Mouse (Mus musculus) thymus, postnatal 25 days (tissue): ENCODE measurements around the gene Tmem135.

Experiments
- DNase-seq: peaks from one replicate; pipeline ENCODE4 v3.0.0; 2022

Gene Tmem135

GRCm38 (mm10) chr7:89171790-89172467, 232.1 kb downstream of the Tmem135 start:
- DNase-seq: no peak

GRCm38 (mm10) chr7:89168606-89169005, 235.4 kb downstream of the Tmem135 start:
- peak; percentile 75 for DNase-seq

- no peak for DNase-seq
These were observed 238.5 kb downstream of the Tmem135 start for GRCm38 (mm10) chr7:89165528-89165927.

- no peak for DNase-seq
These were observed 242.2 kb downstream of the Tmem135 start for GRCm38 (mm10) chr7:89161610-89162378.

GRCm38 (mm10) chr7:89157356-89157755, 246.7 kb downstream of the Tmem135 start:
- DNase-seq: no peak

- DNase-seq: no peak
These were observed 247.4 kb downstream of the Tmem135 start for GRCm38 (mm10) chr7:89156629-89157028.

- DNase-seq: no peak
These were observed 248.3 kb downstream of the Tmem135 start for GRCm38 (mm10) chr7:89155741-89156140.

- DNase-seq: no peak
These were observed 248.8 kb downstream of the Tmem135 start for GRCm38 (mm10) chr7:89155223-89155622.

- DNase-seq: no peak
These were observed 252.7 kb downstream of the Tmem135 start for GRCm38 (mm10) chr7:89151345-89151744.

GRCm38 (mm10) chr7:89140640-89141300, 263.3 kb downstream of the Tmem135 start:
- no peak for DNase-seq

- no peak for DNase-seq
These were observed 269.0 kb downstream of the Tmem135 start for GRCm38 (mm10) chr7:89134884-89135511.

- DNase-seq: peak; percentile 48
These were observed 277.7 kb downstream of the Tmem135 start for GRCm38 (mm10) chr7:89126063-89126882.

GRCm38 (mm10) chr7:89116261-89116664, 287.8 kb downstream of the Tmem135 start:
- DNase-seq: no peak

- no peak for DNase-seq
These were observed 288.4 kb downstream of the Tmem135 start for GRCm38 (mm10) chr7:89115633-89116032.

GRCm38 (mm10) chr7:89106421-89106820, 297.6 kb downstream of the Tmem135 start:
- no peak for DNase-seq

- no peak for DNase-seq
These were observed 304.3 kb downstream of the Tmem135 start for GRCm38 (mm10) chr7:89099756-89100155.
